Mouse (Mus musculus) Patski (cell line): ENCODE data around the gene Gabrr1. TPM values are rescaled to one million over a fixed set of nuclear protein-coding genes. Genes with fewer than 3 reads are reported as not detected.

Source experiments
- ATAC-seq: fragments of 100-300 bp; one replicate; pipeline ENCODE4 v1.8.0; 2021
- CTCF ChIA-PET: fragments of 350-600 bp; sonication (Branson Sonifier 250); formaldehyde crosslinking; loops from one replicate; lab custom pipeline; 2022; ENCODE audit warnings: inconsistent platforms; lab: Charles Lee
- POLR2A ChIA-PET: fragments of 350-600 bp; sonication (Branson Sonifier 250); formaldehyde crosslinking; loops from one replicate; lab custom pipeline; 2022; ENCODE audit warnings: antibody characterized with exemption, inconsistent platforms; lab: Charles Lee
- DNase-seq: peaks from one replicate; pipeline ENCODE4 v3.0.0-alpha.2; 2011; ENCODE audit warnings: low read depth, low spot score
- H3K27me3 ChIP-seq: fragments of 371-371 bp; one replicate; pipeline ENCODE4 v1.5.1; 2021
- CTCF ChIP-seq: fragments of 100-300 bp; IDR thresholded peaks from one replicate; pipeline ENCODE4 v1.5.1; 2021
- in situ Hi-C: fragments of 300-500 bp; cut with MboI; formaldehyde crosslinking; loops from 3 replicates; pipeline ENCODE4 v1.11.1; 2018; ENCODE audit warnings: low pct_unique_long_range_greater_than_20kb, mixed read lengths
- polyA plus RNA-seq: library from polyadenylated mRNA; unstranded; gene quantifications from one replicate; pipeline ENCODE4 v1.2.3, GENCODE M21; 2021

Gene Gabrr1
- polyA plus RNA-seq, 1 experiment from 2014 or later, result not detected

DNA sequence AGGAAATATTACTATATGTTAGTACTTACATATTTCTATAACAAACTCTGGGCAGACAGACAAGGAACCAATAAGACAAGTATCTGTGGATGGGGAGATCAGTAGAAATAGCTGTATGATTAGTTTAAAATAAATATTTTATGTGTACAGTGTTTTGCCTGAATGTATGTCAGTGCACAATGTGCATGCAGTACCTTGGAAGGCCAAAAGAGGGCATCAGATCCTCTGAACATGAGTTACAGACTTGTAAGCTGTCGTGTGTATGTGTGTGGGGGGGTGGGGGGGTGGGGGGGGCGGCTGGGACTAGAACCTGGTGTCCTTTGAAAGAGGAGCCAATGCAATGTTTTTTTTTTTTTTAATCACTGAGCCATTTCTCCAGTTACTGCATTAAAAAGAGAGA, 15.5 kb downstream of the Gabrr1 start:
- H3K27me3 ChIP-seq, result peaks cover 9% of the 10 kb centered on the region
- in situ Hi-C loops, result loop anchor here (5.0 kb wide), 2 partner anchors 54 to 144 kb away; partner anchors contain the start of gene Pnrc1
- no peak for TF ChIP-seq CTCF
- ATAC-seq (no peak), DNase-seq (peak; percentile 3)
- CTCF ChIA-PET, result interaction anchor here (0.9 to 4.7 kb wide), 9 partner anchors 9 to 155 kb away, joined by 3 to 24 read pairs (median 4); partner anchors contain the start of gene Pnrc1
- POLR2A ChIA-PET, result no interaction called here

- POLR2A ChIA-PET, result no interaction called here
These were observed 16.8 kb downstream of the Gabrr1 start for GRCm38 (mm10) chr4:33149150-33149549.

GRCm38 (mm10) chr4:33152087-33153038, 20.0 kb downstream of the Gabrr1 start:
- TF ChIP-seq CTCF, result no peak
- ChIA-PET CTCF (no interaction called here), POLR2A (no interaction called here)
- ATAC-seq (no peak), DNase-seq (no peak)
- in situ Hi-C loops, result no loop called here
- H3K27me3 ChIP-seq, result peaks cover 4% of the 10 kb centered on the region

More at GRCm38 (mm10) chr4:33149150-33149549, 16.8 kb downstream of the Gabrr1 start:
- CTCF ChIA-PET, result interaction anchor here (0.7 to 4.7 kb wide), 4 partner anchors 25 to 144 kb away, joined by 3 to 24 read pairs (median 4); partner anchors contain the start of gene Pnrc1
- in situ Hi-C loops, result loop anchor here (5.0 kb wide), 2 partner anchors 53 to 143 kb away; partner anchors contain the start of gene Pnrc1
- peak; percentile 15 for DNase-seq
- no peak for ATAC-seq
- peaks cover 9% of the 10 kb centered on the region for H3K27me3 ChIP-seq
- TF ChIP-seq CTCF, result no peak

DNA sequence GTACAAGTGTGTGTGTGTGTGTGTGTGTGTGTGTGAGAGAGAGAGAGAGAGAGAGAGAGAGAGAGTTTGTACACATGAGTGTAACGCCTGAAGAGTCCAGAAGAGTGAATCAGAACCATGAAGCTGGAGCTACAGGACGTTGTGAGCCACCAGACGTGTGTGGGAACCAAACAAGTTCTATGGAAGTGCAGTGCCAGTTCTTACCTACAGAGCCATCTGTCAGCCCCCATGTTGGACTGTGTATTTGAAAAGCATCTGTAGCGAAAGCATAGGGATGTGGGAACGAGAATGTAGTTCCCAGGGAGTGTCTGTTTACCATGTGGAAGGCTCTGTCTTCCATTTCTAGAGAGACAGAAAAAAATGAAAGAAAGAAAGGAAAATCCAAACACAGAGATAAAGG, 51.2 kb downstream of the Gabrr1 start:
- in situ Hi-C loops, result no loop called here

DNA sequence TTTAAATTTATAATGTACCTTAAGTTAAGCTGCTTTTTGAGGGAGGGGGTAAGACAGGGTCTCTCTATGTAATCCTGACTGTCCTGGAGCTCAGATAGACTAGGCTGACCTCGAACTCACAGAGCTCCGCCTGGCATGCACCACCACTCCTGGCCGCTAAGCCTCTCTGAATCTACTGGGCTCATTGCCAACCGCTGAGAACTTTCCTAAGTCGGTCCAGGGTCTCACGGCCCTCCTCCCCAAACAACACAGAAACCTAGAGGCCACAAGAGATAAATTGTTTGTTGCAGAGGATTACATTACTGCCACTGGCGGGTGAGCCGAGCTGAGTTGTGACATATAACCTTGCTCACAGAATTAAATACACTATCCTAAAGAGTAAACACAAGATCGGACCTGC, 55.8 kb downstream of the Gabrr1 start:
- DNase-seq, result no peak
- peaks cover 9% of the 10 kb centered on the region for H3K27me3 ChIP-seq
- no peak for TF ChIP-seq CTCF
- ChIA-PET POLR2A (no interaction called here), CTCF (interaction anchor here (1.1 to 1.2 kb wide), 2 partner anchors 10 to 14 kb away, joined by 3 read pairs; no protein-coding TSS in a partner anchor)
- ATAC-seq, result no peak
- in situ Hi-C loops, result no loop called here

More for the DNA sequence above, 51.2 kb downstream of the Gabrr1 start:
- POLR2A ChIA-PET, result no interaction called here
- peaks cover 4% of the 10 kb centered on the region for H3K27me3 ChIP-seq
- ATAC-seq, result no peak
- no peak for TF ChIP-seq CTCF
- CTCF ChIA-PET, result no interaction called here
- no peak for DNase-seq

GRCm38 (mm10) chr4:33188781-33189734, 56.7 kb downstream of the Gabrr1 start:
- DNase-seq, result peak; percentile 25
- CTCF ChIA-PET, result interaction anchor here (1.1 to 1.3 kb wide), 4 partner anchors 11 to 107 kb away, joined by 3 to 4 read pairs (median 3); no protein-coding TSS in a partner anchor
- H3K27me3 ChIP-seq, result peaks cover 9% of the 10 kb centered on the region
- ATAC-seq, result peak; percentile 76
- peak; percentile 72 for TF ChIP-seq CTCF
- POLR2A ChIA-PET, result no interaction called here
- in situ Hi-C loops, result no loop called here

DNA sequence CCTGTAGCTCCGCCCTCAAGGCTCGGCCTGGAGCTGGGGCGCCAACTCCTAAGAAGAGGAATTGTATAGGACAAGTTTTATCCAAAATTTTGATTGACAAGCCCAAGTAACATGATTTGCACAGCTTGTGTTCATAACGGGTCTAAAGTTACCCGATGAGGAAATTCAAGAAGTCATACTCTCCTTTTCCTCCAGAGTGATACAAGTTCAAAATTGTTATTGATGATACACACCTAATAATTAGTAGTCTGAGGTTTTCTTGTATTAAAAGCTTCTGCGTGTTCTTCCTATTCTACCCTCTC, 57.4 kb downstream of the Gabrr1 start, which contains the start of gene Pm20d2:
Pm20d2 (minus strand) TSS at position 3 of the 302 bp plus-strand sequence.
- ATAC-seq (no peak), DNase-seq (no peak)
- CTCF ChIA-PET, result interaction anchor here (1.1 to 1.3 kb wide), 4 partner anchors 11 to 106 kb away, joined by 3 to 4 read pairs (median 3); no protein-coding TSS in a partner anchor
- in situ Hi-C loops, result no loop called here
- no peak for TF ChIP-seq CTCF
- H3K27me3 ChIP-seq, result peaks cover 9% of the 10 kb centered on the region
- POLR2A ChIA-PET, result no interaction called here

DNA sequence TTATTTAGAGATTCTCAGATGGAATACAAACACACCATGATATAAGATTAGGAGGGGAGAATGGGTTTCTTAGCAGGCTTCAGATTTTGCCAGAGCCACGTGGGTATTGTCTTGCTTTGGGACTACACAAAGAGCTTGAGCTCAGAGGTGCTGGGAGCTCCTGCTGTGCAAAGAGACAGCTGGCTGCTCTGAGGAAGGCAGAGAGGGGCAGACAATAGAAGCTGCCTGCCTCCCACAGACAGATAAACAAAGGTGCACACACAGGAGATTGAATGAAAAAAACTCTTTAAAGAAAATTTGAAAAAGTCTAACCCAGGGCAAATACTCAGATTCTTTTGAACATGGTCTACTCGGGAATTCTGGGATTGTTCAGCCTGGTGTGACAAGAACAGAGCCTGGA, 65.8 kb downstream of the Gabrr1 start:
- in situ Hi-C loops, result no loop called here
- CTCF ChIA-PET, result no interaction called here
- POLR2A ChIA-PET, result no interaction called here
- peaks cover 19% of the 10 kb centered on the region for H3K27me3 ChIP-seq
- TF ChIP-seq CTCF, result no peak
- DNase-seq, result no peak
- no peak for ATAC-seq

DNA sequence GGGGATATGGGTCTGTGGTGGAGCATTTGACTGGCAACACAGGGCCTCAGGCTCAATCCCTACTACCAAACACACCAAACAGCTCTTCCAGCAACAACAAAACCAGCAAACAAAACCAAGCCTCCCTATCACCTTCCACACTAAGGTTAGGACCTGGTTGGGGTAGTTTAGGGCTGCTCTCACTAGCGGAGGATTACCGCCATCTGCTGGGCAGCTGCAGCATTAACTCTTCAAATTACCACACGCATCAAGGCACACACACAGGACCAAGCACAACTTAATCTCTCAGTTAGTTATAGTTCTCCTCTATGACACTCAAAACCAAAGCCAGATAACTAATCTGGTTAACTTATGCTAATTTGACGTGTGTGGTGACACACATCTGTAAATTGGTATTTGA, 72.4 kb downstream of the Gabrr1 start:
- in situ Hi-C loops, result loop anchor here (5.0 kb wide), 1 partner anchor 57 kb away; no protein-coding TSS in a partner anchor
- DNase-seq, result no peak
- ATAC-seq, result peak; percentile 83
- peaks cover 6% of the 10 kb centered on the region for H3K27me3 ChIP-seq
- CTCF ChIA-PET, result interaction anchor here (1.0 to 2.8 kb wide), 4 partner anchors 9 to 80 kb away, joined by 3 to 9 read pairs (median 4); no protein-coding TSS in a partner anchor
- POLR2A ChIA-PET, result no interaction called here
- TF ChIP-seq CTCF, result peak; percentile 67

DNA sequence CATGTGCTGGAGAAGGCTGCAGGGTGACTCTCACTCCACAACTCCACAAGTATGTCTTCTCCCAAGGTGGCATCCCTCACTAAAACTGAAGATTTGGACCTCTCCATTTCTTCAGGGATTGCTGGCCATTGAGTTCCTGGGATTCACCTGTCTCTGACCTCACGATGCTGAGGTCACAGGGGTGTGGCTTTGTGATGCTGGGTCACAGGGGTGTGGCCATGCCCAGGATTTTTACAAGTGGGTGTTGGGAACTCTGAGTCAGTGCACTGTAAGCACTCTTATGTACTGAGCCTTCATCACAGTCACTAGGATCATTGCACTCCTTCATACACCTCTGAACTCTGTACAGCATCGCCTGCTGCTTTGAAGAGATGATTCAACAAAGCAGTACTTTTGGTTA, 75.2 kb downstream of the Gabrr1 start:
- DNase-seq (no peak), ATAC-seq (no peak)
- CTCF ChIA-PET, result interaction anchor here (0.7 to 1.1 kb wide), 2 partner anchors 12 to 18 kb away, joined by 3 read pairs; partner anchors contain the start of gene Pm20d2
- in situ Hi-C loops, result no loop called here
- H3K27me3 ChIP-seq, result peaks cover 6% of the 10 kb centered on the region
- POLR2A ChIA-PET, result no interaction called here
- no peak for TF ChIP-seq CTCF
